Mouse (Mus musculus): ENCODE measurements around the gene Styx. TPM values are rescaled to one million over a fixed set of nuclear protein-coding genes. Genes with fewer than 3 reads are reported as not detected.
"Not testable (repeated sequence)": the region's sequence is repeated elsewhere in the genome, so short reads cannot be mapped to it uniquely, and the experiment has no call there.

Styx gene
- polyA plus RNA-seq, 1 experiment from 2014 or later: 65.3 TPM

DNA sequence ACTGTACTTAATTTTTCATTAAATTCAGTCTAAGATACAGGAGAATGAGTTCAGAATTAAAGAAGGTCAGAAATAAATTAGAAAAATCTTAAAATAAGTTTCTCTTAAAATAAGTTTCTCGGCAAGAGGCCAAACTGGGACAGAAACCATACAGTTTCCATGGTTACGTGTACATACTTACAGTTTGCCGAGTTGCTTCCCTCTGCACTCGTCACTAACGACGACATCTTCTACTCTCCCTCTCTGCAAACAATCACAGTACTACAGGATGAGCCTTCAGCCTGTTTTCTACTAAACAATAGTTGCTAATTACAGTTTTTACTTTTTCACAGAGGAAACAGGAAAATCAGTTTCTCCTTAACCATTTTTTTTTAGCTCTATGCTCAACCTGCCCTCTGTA is 29.9 kb downstream of the Styx start:
- Histone ChIP-seq H3K27ac (replicated peaks) (no peak overlapping the region), H3K9ac (replicated peaks) (no peak overlapping the region), H3K4me2 (replicated peaks) (no peak overlapping the region), H3K36me3 (peaks cover 20% of the 10 kb centered on the region; the same call in 1 of the 2 replicates), H3K4me1 (no peaks in the 10 kb centered on the region), H3K27me3 (no peaks in the 10 kb centered on the region), H3K4me3 (no peak overlapping the region), H3K9me3 (no peaks in the 10 kb centered on the region)
- 65% methylated on average over 6 of the region's 6 CpGs for WGBS
- no peak for ATAC-seq (replicated peaks)

DNA sequence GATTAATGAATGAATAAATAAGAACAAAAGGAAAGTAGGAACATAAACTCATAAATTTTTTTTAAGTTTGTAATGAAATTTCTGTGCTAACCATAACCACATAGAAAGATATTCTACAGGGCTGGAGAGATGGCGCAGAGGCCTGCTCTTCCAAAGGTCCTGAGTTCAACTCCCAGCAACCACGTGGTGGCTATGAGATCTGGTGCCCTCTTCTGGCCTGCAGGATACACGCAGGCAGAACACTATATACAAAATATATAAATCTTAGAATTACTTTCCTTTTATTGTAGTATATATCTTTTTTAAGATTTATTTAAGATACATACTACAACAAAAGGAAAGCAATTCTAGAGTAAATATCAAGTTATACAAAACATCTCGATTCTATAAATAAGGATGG is 32.0 kb downstream of the Styx start:
- no peak overlapping the region for H3K27ac ChIP-seq (replicated peaks)
- ATAC-seq (replicated peaks): no peak
- H3K27me3 ChIP-seq: no peaks in the 10 kb centered on the region
- no peak overlapping the region for H3K4me3 ChIP-seq
- H3K36me3 ChIP-seq: peaks cover 20% of the 10 kb centered on the region; the same call in 1 of the 2 replicates
- H3K9ac ChIP-seq (replicated peaks): no peak overlapping the region
- H3K9me3 ChIP-seq: no peaks in the 10 kb centered on the region
- WGBS: 86% methylated on average over 4 of the region's 4 CpGs
- no peak overlapping the region for H3K4me2 ChIP-seq (replicated peaks)
- peaks cover 8% of the 10 kb centered on the region for H3K4me1 ChIP-seq

DNA sequence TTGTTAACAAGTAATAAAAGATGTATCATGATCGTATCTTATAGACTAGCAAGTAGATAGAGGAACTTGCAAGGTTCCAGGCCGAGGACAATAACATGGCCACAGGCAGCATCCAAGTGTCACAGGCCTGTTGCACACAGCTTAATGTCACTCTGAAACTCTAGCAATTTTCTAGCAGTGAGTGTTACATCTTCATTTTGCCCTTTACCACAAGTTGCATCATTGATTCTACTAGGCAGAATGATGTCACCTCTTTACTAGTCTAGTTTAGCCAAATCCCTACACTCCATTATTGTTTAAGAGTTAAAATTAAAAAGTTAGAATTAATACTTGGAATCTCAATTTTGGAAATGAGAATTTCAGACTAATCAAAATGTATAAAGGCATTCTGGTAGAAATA is 34.7 kb downstream of the Styx start:
- ATAC-seq (replicated peaks): no peak

DNA sequence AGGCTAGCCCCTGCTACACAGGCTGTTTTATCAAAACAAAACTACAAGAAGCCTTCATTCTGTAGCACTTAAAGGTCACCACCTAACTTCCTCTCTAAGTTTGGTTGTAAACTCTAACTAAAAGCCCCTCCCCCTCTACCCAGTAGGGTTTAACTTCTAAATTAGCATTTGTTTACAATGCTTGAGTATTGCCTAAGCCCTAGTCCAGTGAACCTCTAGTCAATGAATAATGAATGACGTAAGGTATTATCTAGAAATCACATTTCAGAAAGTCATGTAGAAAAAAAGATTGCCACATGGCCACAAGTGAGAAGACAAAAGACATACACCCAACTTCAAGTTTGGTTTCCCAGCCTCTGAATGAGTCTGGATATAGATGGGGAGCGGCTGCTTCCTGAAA is 36.6 kb downstream of the Styx start:
- no peak for ATAC-seq (replicated peaks)
- Histone ChIP-seq H3K27ac (replicated peaks) (no peak overlapping the region), H3K27me3 (no peaks in the 10 kb centered on the region), H3K4me2 (replicated peaks) (peak overlapping the region; percentile 91), H3K4me3 (peak overlapping the region; percentile 57), H3K4me1 (peaks cover 17% of the 10 kb centered on the region), H3K9ac (replicated peaks) (no peak overlapping the region), H3K9me3 (no peaks in the 10 kb centered on the region), H3K36me3 (peaks cover 2% of the 10 kb centered on the region; the same call in 1 of the 2 replicates)
- WGBS: 24% methylated on average over 2 of the region's 2 CpGs

More for the DNA sequence above, 34.7 kb downstream of the Styx start:
- Histone ChIP-seq H3K9me3 (no peaks in the 10 kb centered on the region), H3K9ac (replicated peaks) (no peak overlapping the region), H3K4me1 (peaks cover 17% of the 10 kb centered on the region), H3K36me3 (peaks cover 7% of the 10 kb centered on the region; the same call in 1 of the 2 replicates), H3K27ac (replicated peaks) (no peak overlapping the region), H3K27me3 (no peaks in the 10 kb centered on the region), H3K4me3 (no peak overlapping the region), H3K4me2 (replicated peaks) (no peak overlapping the region)
- 94% methylated on average over 2 of the region's 2 CpGs for WGBS

- WGBS: under 1% methylated on average over 71 of the region's 71 CpGs
These were observed 37.7 kb downstream of the Styx start for GRCm38 (mm10) chr14:45388345-45389181.

DNA sequence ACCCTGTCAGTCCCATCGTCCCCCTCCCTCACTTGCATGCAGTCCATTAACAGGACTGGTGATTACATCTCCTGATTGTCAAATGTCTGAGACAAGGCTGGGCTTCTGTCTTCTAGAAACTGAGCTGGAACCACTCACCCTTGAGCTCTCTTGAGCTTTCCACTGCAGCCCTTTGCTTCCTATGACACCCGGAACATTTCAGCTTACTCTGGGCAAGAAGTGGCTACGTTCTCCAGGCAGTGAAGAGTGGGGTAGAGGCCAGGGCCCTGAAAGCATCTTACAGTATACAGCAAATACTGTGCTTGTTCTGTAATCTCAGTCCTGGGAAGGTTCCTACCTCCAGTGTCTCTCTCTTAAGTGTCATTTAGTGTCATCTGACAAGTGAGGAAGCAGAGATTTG is 38.3 kb downstream of the Styx start:
- H3K9ac ChIP-seq (replicated peaks): peak overlapping the region; percentile 68
- H3K4me1 ChIP-seq: peaks cover 17% of the 10 kb centered on the region
- H3K27ac ChIP-seq (replicated peaks): peak overlapping the region; percentile 43
- WGBS: 20% methylated on average over 3 of the region's 3 CpGs
- peak overlapping the region; percentile 91 for H3K4me2 ChIP-seq (replicated peaks)
- no peak for ATAC-seq (replicated peaks)
- H3K4me3 ChIP-seq: peak overlapping the region; percentile 57
- no peaks in the 10 kb centered on the region for H3K9me3 ChIP-seq
- H3K27me3 ChIP-seq: no peaks in the 10 kb centered on the region
- no peaks in the 10 kb centered on the region for H3K36me3 ChIP-seq

More at GRCm38 (mm10) chr14:45388345-45389181, 37.7 kb downstream of the Styx start:
- peak overlapping the region; percentile 68 for H3K9ac ChIP-seq (replicated peaks)
- ATAC-seq (replicated peaks): peak; percentile 95
- H3K4me2 ChIP-seq (replicated peaks): peak overlapping the region; percentile 91
- H3K9me3 ChIP-seq: no peaks in the 10 kb centered on the region
- peaks cover 17% of the 10 kb centered on the region for H3K4me1 ChIP-seq
- H3K27ac ChIP-seq (replicated peaks): peak overlapping the region; percentile 43
- H3K36me3 ChIP-seq: no peaks in the 10 kb centered on the region
- H3K27me3 ChIP-seq: no peaks in the 10 kb centered on the region
- peak overlapping the region; percentile 57 for H3K4me3 ChIP-seq

DNA sequence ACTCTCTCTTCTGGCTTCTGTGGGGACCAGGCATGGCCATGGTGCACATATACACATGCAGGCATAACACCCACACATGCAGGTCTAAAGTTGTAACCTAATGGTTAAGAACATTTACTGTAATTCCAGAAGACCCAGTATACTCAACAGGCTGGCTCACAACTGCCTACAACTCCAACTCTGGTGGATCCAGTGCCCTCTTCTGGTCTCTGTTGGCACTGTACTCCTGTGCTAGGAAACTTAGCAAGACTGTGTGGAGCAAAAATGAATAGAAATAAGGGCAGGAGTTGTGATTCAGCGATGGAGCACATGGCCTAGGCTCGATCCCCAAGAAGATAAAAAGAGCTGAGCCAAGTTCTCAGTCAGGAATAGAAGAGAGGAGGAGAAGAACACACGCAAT is 48.9 kb downstream of the Styx start:
- Histone ChIP-seq H3K27ac (replicated peaks) (no peak overlapping the region), H3K36me3 (no peaks in the 10 kb centered on the region), H3K4me1 (no peaks in the 10 kb centered on the region), H3K27me3 (no peaks in the 10 kb centered on the region), H3K4me3 (no peak overlapping the region), H3K9me3 (no peaks in the 10 kb centered on the region), H3K9ac (replicated peaks) (no peak overlapping the region), H3K4me2 (replicated peaks) (no peak overlapping the region)
- WGBS: 84% methylated on average over 3 of the region's 3 CpGs
- ATAC-seq (replicated peaks): no peak

- Histone ChIP-seq H3K4me3 (no peak overlapping the region), H3K27me3 (no peaks in the 10 kb centered on the region), H3K27ac (replicated peaks) (no peak overlapping the region), H3K36me3 (no peaks in the 10 kb centered on the region), H3K4me1 (no peaks in the 10 kb centered on the region), H3K4me2 (replicated peaks) (no peak overlapping the region), H3K9me3 (no peaks in the 10 kb centered on the region), H3K9ac (replicated peaks) (no peak overlapping the region)
- no peak for ATAC-seq (replicated peaks)
- WGBS: 68% methylated on average over 7 of the region's 7 CpGs
These were observed 52.8 kb downstream of the Styx start for GRCm38 (mm10) chr14:45403651-45404050.

DNA sequence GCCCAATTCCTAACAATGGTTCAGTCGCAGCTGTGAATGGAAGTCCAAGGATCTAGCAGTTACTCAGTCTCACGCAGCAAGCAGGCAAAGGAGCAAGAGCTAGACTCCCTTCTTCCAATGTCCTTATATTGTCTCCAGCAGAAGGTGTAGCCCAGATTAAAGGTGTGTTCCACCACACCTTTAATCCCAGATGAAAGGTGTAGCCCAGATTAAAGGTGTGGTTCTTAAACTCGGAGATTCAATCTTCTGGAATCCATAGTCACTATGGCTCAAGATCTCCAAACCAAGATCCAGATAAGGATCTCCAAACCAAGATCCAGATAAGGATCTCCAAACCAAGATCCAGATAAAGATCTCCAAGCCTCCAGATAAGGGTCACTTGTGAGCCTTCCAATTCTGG is 53.9 kb downstream of the Styx start, which contains the start of gene Gnpnat1:
Gene Gnpnat1 (minus strand): TSS at position 101 of the 400 bp plus-strand sequence.
- not testable (repeated sequence) for H3K4me1 ChIP-seq; H3K4me3 ChIP-seq; H3K36me3 ChIP-seq; H3K27me3 ChIP-seq; H3K9me3 ChIP-seq; H3K27ac ChIP-seq (replicated peaks); H3K4me2 ChIP-seq (replicated peaks); H3K9ac ChIP-seq (replicated peaks); ATAC-seq (replicated peaks)
- WGBS: 90% methylated on average over 2 of the region's 3 CpGs

- Histone ChIP-seq H3K4me3 (no peak overlapping the region), H3K27ac (replicated peaks) (no peak overlapping the region), H3K36me3 (no peaks in the 10 kb centered on the region), H3K9me3 (no peaks in the 10 kb centered on the region), H3K9ac (replicated peaks) (no peak overlapping the region), H3K4me1 (no peaks in the 10 kb centered on the region), H3K4me2 (replicated peaks) (no peak overlapping the region), H3K27me3 (no peaks in the 10 kb centered on the region)
- WGBS: 94% methylated on average over 4 of the region's 4 CpGs
- no peak for ATAC-seq (replicated peaks)
These were observed 65.4 kb downstream of the Styx start for GRCm38 (mm10) chr14:45416265-45416664.

DNA sequence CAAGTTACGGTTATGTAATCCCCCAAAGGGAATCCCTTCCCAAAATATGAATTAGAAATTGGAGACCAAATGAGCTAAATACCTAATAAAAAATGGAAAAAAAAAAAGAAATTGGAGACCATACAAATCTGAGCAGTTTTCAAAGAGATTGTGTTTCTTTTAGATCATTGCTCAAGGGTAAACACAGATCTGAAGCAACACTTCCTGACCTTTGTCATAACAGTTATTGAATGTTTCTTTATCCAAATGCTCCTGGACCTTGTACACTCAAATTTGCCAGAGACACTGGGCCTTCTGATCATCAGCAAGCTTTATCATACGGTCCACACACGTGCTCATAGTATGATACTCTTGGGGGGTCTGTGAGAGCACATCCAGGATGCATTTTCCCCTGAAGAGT is 67.7 kb downstream of the Styx start:
- Histone ChIP-seq H3K4me3 (no peak overlapping the region), H3K27me3 (no peaks in the 10 kb centered on the region), H3K4me1 (no peaks in the 10 kb centered on the region), H3K9ac (replicated peaks) (no peak overlapping the region), H3K9me3 (no peaks in the 10 kb centered on the region), H3K4me2 (replicated peaks) (no peak overlapping the region), H3K36me3 (no peaks in the 10 kb centered on the region), H3K27ac (replicated peaks) (no peak overlapping the region)
- 88% methylated on average over 3 of the region's 3 CpGs for WGBS
- ATAC-seq (replicated peaks): no peak

GRCm38 (mm10) chr14:45419323-45419722 is 68.4 kb downstream of the Styx start:
- Histone ChIP-seq H3K9me3 (no peaks in the 10 kb centered on the region), H3K27ac (replicated peaks) (no peak overlapping the region), H3K4me3 (no peak overlapping the region), H3K27me3 (no peaks in the 10 kb centered on the region), H3K4me1 (no peaks in the 10 kb centered on the region), H3K36me3 (no peaks in the 10 kb centered on the region), H3K4me2 (replicated peaks) (no peak overlapping the region), H3K9ac (replicated peaks) (no peak overlapping the region)
- WGBS: 77% methylated on average over 4 of the region's 4 CpGs
- ATAC-seq (replicated peaks): no peak

Measured in forebrain, embryonic 15.5 days (tissue).